Mouse (Mus musculus): ENCODE measurements around the gene Sgk1. TPM values are rescaled to one million over a fixed set of nuclear protein-coding genes. Genes with fewer than 3 reads are reported as not detected.

Gene Sgk1
- total RNA-seq, 2 experiments from 2014 or later, result 120 to 135 TPM

Other genes with a start within 250 kb of the Sgk1 start
- gene 4930444G20Rik, start 185.9 kb downstream of the Sgk1 start, total RNA-seq (2021), result not detected

Data from heart, postnatal 14 days (tissue).